Comparison of ENCODE assay signal across 8 mouse cellular contexts in the genomic region with DNA sequence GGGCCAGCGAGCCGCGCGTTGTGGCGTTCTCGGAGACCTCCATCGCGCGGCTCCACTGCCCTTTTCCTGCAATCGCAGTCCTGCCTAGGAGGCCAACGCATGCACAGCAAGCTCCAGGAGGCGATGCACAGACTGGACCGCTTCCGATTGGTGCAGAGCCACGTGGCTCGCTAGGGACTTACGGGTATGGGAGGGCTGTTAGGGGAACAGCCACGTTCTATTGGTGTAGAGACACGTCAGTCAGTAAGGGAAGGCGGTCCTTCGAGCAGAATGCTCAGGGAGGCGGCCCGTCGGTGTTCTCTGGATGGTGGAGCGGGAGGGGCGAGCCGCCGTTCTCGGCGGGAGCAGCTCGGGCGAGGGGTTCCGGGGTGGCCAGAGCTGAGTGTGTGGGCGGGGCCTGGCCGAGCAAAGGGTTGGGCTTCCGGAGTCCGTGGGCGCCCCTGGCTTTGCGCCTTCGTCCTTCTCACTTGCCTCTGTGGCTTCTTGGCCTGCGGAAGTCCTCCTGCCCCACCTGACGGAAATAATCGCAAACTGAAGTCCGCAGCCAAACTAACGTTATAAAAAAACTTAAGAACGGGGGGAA. TPM values are rescaled to one million over a fixed set of nuclear protein-coding genes. Genes with fewer than 3 reads are reported as not detected.
DNase-seq lines count a peak whose midpoint lies in the region; ATAC-seq lines count a peak whose summit lies in the region.

Gene B3gntl1 (minus strand): TSS at position 164 of the 583 bp plus-strand sequence.

- H3K27ac ChIP-seq in hindbrain, embryonic 14.5 days: peak within 1 kb of the TSS; percentile 91

- peak; percentile 99 for DNase-seq in R1 (ENCODE audit: low read depth, low spot score)
- peak; percentile 99 for DNase-seq in cerebellum, postnatal 25 days
- DNase-seq in frontal cortex, postnatal 25 days (ENCODE audit: low spot score in 2 of 2): peak; percentile 99 to 100
- peak; percentile 100 for DNase-seq in hindbrain, embryonic 14.5 days (ENCODE audit: low spot score)
- peak; percentile 100 for DNase-seq in layer of hippocampus, postnatal 36 days
- peak; percentile 99 for DNase-seq in lung, postnatal 36 days
- DNase-seq in retina, postnatal 1 day: peak; percentile 100
- peak; percentile 97 to 99 for DNase-seq in urinary bladder, adult 18-20 months (ENCODE audit: low spot score in 2 of 2)

- H3K4me2 ChIP-seq in hindbrain, embryonic 14.5 days (replicated peaks): peak within 1 kb of the TSS; percentile 83

- H3K27me3 ChIP-seq in hindbrain, embryonic 14.5 days (ENCODE audit: control insufficient read depth, insufficient read depth, low read length): no peaks in the 10 kb centered on the region

- H3K4me3 ChIP-seq in hindbrain, embryonic 14.5 days (replicated peaks; ENCODE audit: low read length): peak within 1 kb of the TSS; percentile 61

- H3K36me3 ChIP-seq in hindbrain, embryonic 14.5 days (replicated peaks; ENCODE audit: control insufficient read depth, insufficient read depth): no peaks in the 10 kb centered on the region

- ATAC-seq in hindbrain, embryonic 14.5 days (ENCODE audit: low FRiP score): peak; percentile 100

- H3K4me1 ChIP-seq in hindbrain, embryonic 14.5 days (replicated peaks; ENCODE audit: control insufficient read depth, insufficient read depth, low read length): peaks cover 8% of the 10 kb centered on the region; the same call in 1 of the 2 replicates

- no peaks in the 10 kb centered on the region for H3K9me3 ChIP-seq in hindbrain, embryonic 14.5 days (ENCODE audit: control insufficient read depth, low read length)

- H3K9ac ChIP-seq in hindbrain, embryonic 14.5 days: peak within 1 kb of the TSS; percentile 80

- under 1% methylated on average over 46 of the region's 46 CpGs for WGBS in hindbrain, embryonic 14.5 days

RNA-seq across cellular contexts. Expression of gene B3gntl1, which starts in this region (rescaled TPM):
- 5.8 and 6.4 TPM in 2 replicates for polyA plus RNA-seq in hindbrain, embryonic 14.5 days (2014; fragmentation: Nextera tagmentation; extraction: Ambion mirVana)
- total RNA-seq in layer of hippocampus, postnatal 36 days (2021): 1 to 10 TPM; 6.2 to 8.7 TPM

Comparison
In these comparisons a context has a peak if more than half of its experiments do, and no peak if none do; other contexts are left out.
1. Peak in every context shown above with its lines: DNase-seq, ATAC-seq, H3K4me3 ChIP-seq and H3K27ac ChIP-seq.